Mouse (Mus musculus) liver, adult 2 months (tissue): Measurements from ENCODE around the gene Dnaja2.

ENCODE experiments used
- CTCF ChIP-seq: fragments of 200-500 bp; IDR thresholded peaks from 2 replicates; pipeline ENCODE4 v1.5.1; 2011; ENCODE audit warnings: low read depth, low read length, control low read depth
- POLR2A ChIP-seq: fragments of 200-500 bp; IDR thresholded peaks from 2 replicates; pipeline ENCODE4 v1.6.1; 2011; ENCODE audit warnings: low read length, control low read depth; ENCODE audit not compliant: insufficient read depth; ENCODE audit errors: extremely low read depth

DNA sequence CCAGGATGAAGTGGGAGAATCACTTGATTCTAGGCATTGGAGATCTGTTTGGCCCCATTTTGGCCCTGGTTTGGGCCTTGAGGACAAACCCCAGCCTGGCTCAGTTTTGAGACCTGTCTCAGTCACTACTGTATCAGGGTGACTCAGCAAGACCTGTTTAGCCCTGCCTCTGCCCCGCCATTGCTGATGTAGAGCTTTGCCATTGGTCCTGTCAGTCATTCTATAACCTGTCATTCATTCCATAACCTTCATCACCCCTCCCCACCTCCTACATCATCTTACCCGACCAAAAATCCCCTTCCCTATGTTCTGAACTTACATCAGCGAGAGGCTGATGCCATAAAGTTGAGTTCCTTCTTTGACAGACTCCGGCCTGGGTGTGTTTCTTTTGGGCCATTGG, 22.3 kb downstream of the Dnaja2 start:
- TF ChIP-seq CTCF (no peak), POLR2A (no peak)
